Mouse (Mus musculus) kidney, adult 2 months (tissue): Measurements from ENCODE around the gene G3bp2.

ENCODE experiments used
- CTCF ChIP-seq: fragments of 200-500 bp; conservative IDR thresholded peaks from 2 replicates; pipeline ENCODE4 v1.5.1; 2011; ENCODE audit warnings: low read depth, mild to moderate bottlenecking, control low read depth, low read length, moderate library complexity, mixed read lengths; ENCODE audit not compliant: insufficient read depth, insufficient read length
- POLR2A ChIP-seq: fragments of 200-500 bp; IDR thresholded peaks from one replicate; pipeline ENCODE4 v1.6.1; 2011; ENCODE audit warnings: low read depth, low read length, control low read depth

DNA sequence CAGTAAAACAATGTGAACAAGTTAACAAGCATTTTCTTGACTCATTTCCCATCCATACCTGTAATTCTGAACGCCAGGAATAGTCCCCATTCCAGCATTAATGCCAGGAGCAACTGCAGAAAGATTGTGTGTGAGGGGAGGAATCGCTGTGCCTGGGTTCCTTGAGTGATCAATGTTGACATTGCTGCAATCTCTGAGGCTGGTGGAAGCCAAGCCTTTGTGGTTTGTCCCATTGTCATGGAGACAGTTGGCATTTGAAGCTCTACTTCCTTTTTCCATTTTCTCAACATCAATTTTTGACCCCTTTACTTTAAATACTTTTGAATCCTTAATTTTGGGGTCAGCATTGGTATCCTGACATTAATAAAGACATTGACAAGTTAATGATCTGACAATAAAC is 63.6 kb downstream of the G3bp2 start:
- TF ChIP-seq POLR2A (no peak), CTCF (no peak)
